Comparison of ENCODE assay signal across 8 mouse cellular contexts in the genomic region with DNA sequence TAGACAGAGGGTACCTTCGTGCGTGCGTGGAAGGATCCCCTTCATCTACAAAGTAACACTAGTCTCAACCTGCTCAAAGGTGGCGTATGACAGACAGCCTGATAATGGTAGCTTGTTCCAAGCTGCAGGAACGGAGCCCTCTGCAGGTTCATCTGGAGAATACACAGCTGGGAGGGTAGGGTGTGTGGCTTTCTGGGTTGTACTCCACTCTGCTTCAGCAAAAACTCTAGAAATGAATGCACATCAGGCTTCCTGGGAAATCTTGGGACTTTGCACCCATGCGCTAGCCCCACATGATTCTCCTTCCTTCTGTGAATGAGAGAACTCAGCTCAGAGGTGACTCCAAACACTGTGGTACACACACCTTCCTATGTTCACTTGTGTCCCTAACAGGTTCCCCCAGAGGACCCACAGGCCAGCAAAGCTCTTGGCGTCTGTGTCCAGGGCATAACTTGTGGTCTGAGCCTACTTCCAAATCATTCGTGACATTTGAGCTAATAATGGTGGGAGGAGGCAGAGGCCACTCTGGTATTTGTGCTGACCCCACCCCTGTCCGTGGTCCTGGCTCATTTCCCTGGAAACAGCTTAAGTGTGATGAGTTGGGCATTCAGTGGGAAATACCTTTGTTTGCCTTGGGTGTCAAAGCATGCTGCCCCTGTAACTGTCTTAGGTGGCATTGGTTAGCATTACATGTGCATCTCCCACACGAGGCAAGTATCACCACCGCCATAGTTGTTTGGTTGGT. TPM values are rescaled to one million over a fixed set of nuclear protein-coding genes. Genes with fewer than 3 reads are reported as not detected.
DNase-seq lines count a peak whose midpoint lies in the region; ATAC-seq and TF ChIP-seq lines count a peak whose summit lies in the region.

No protein-coding gene starts in this region.

- 0 out of 2 replicates have a peak, but pooled peaks cover 6% of the 10 kb centered on the region for H3K36me3 ChIP-seq in lung, embryonic 14.5 days (ENCODE audit: insufficient read depth)
- peaks cover 16% of the 10 kb centered on the region for H3K36me3 ChIP-seq in small intestine, adult 2 months (ENCODE audit: control insufficient read depth, insufficient read depth, low read length)
- H3K36me3 ChIP-seq in forebrain, embryonic 13.5 days (ENCODE audit: poor library complexity, severe bottlenecking), result 0 out of 2 replicates have a peak, but pooled peaks cover 5% of the 10 kb centered on the region

- WGBS in cerebellum, adult 2 months, result 80% methylated on average over 11 of the region's 11 CpGs
- 64% methylated on average over 11 of the region's 11 CpGs for WGBS in lung, embryonic 14.5 days
- WGBS in small intestine, adult 2 months, result 63% methylated on average over 11 of the region's 11 CpGs
- 69% methylated on average over 11 of the region's 11 CpGs for WGBS in forebrain, embryonic 13.5 days

- peaks cover 19% of the 10 kb centered on the region for H3K4me1 ChIP-seq in cerebellum, adult 2 months (ENCODE audit: control insufficient read depth, insufficient read depth, low read length)
- H3K4me1 ChIP-seq in lung, embryonic 14.5 days (ENCODE audit: insufficient read depth), result peaks cover 4% of the 10 kb centered on the region
- H3K4me1 ChIP-seq in small intestine, adult 2 months (ENCODE audit: control insufficient read depth, insufficient read depth, insufficient read length, low read length), result no peaks in the 10 kb centered on the region
- H3K4me1 ChIP-seq in forebrain, embryonic 13.5 days, result no peaks in the 10 kb centered on the region

- no peak for TF ChIP-seq POLR2A in cerebellum, adult 2 months (IDR thresholded peaks at IDR 0.05; ENCODE audit: borderline replicate concordance, insufficient read depth, low read length)
- no peak for TF ChIP-seq POLR2A in brain, embryonic 14.5 days (IDR thresholded peaks at IDR 0.05; ENCODE audit: borderline replicate concordance, extremely low read depth, insufficient read depth, insufficient read length, poor library complexity, severe bottlenecking)
- TF ChIP-seq POLR2A in small intestine, adult 2 months (IDR thresholded peaks at IDR 0.05; ENCODE audit: low read depth, low read length), result no peak

- H3K9me3 ChIP-seq in lung, embryonic 14.5 days (ENCODE audit: low read depth, low read length), result no peaks in the 10 kb centered on the region
- no peaks in the 10 kb centered on the region for H3K9me3 ChIP-seq in forebrain, embryonic 13.5 days (replicated peaks)

- H3K4me2 ChIP-seq in lung, embryonic 14.5 days, result no peak overlapping the region
- H3K4me2 ChIP-seq in forebrain, embryonic 13.5 days, result no peak overlapping the region

- TF ChIP-seq CTCF in cerebellum, adult 2 months (IDR thresholded peaks at IDR 0.05; ENCODE audit: borderline replicate concordance, insufficient read depth, low read depth, low read length), result peak; percentile 39; the same call in 1 of the 2 replicates
- TF ChIP-seq CTCF in lung, embryonic 14.5 days (IDR thresholded peaks at IDR 0.05; ENCODE audit: low read depth), result peak; percentile 46; the same call in 1 of the 2 replicates
- peak; percentile 24; the same call in 1 of the 2 replicates for TF ChIP-seq CTCF in brain, embryonic 14.5 days (IDR thresholded peaks at IDR 0.05; ENCODE audit: borderline replicate concordance, extremely low read depth, insufficient read depth, insufficient read length)
- TF ChIP-seq CTCF in small intestine, adult 2 months (IDR thresholded peaks at IDR 0.05; ENCODE audit: extremely low read depth, insufficient read length, insufficient replicate concordance, low read depth, low read length), result peak; percentile 15; the same call in 1 of the 2 replicates

- intact Hi-C loops in left cerebral cortex, postnatal 14 days (cut with DNase I), result loop anchor here (5.0 kb wide), 1 partner anchor 180 kb away; no protein-coding TSS in a partner anchor

- H3K9ac ChIP-seq in lung, embryonic 14.5 days, result no peak overlapping the region
- H3K9ac ChIP-seq in forebrain, embryonic 13.5 days, result no peak overlapping the region

- no peak overlapping the region for H3K27ac ChIP-seq in cerebellum, adult 2 months (ENCODE audit: insufficient read depth, low read length)
- no peak overlapping the region for H3K27ac ChIP-seq in lung, embryonic 14.5 days (ENCODE audit: low read depth)
- no peak overlapping the region for H3K27ac ChIP-seq in small intestine, adult 2 months (ENCODE audit: insufficient read depth, low read depth, low read length)
- no peak overlapping the region for H3K27ac ChIP-seq in forebrain, embryonic 13.5 days

- no peak overlapping the region for H3K4me3 ChIP-seq in cerebellum, adult 2 months (replicated peaks; ENCODE audit: insufficient read depth, low read depth, low read length)
- no peak overlapping the region for H3K4me3 ChIP-seq in lung, embryonic 14.5 days (ENCODE audit: low read depth, low read length)
- H3K4me3 ChIP-seq in small intestine, adult 2 months (ENCODE audit: low read depth, low read length), result no peak overlapping the region
- no peak overlapping the region for H3K4me3 ChIP-seq in forebrain, embryonic 13.5 days

- no peaks in the 10 kb centered on the region for H3K27me3 ChIP-seq in cerebellum, adult 2 months (ENCODE audit: control insufficient read depth, insufficient read depth, low read length)
- H3K27me3 ChIP-seq in lung, embryonic 14.5 days (ENCODE audit: insufficient read depth, low read length), result no peaks in the 10 kb centered on the region
- H3K27me3 ChIP-seq in small intestine, adult 2 months (ENCODE audit: control insufficient read depth, insufficient read depth, low read length), result no peaks in the 10 kb centered on the region
- H3K27me3 ChIP-seq in forebrain, embryonic 13.5 days, result no peaks in the 10 kb centered on the region

- no peak for DNase-seq in cerebellum, adult 2 months
- DNase-seq in cerebellum, postnatal 4 days (ENCODE audit: low spot score in 2 of 2), result no peak
- no peak for DNase-seq in lung, embryonic 14.5 days
- DNase-seq in lung, adult 18-20 months, result no peak
- no peak for DNase-seq in brain, embryonic 14.5 days (ENCODE audit: low read depth)
- DNase-seq in left cerebral cortex, postnatal 14 days (ENCODE audit: low spot score in 2 of 2), result no peak

- no peak for ATAC-seq in lung, embryonic 14.5 days (ENCODE audit: insufficient read depth)
- ATAC-seq in forebrain, embryonic 13.5 days, result no peak

RNA-seq across cellular contexts. Expression of a gene that starts 14.5 kb away (rescaled TPM):
- polyA plus RNA-seq in cerebellum, adult 2 months (2012; rRNA removed), result 9.9 and 10.7 TPM in 2 replicates
- polyA plus RNA-seq in lung, embryonic 14.5 days (2014; fragmentation: Nextera tagmentation; extraction: Ambion mirVana), result 5.4 and 6.6 TPM in 2 replicates
- 1.8 and 2.8 TPM in 2 replicates for polyA plus RNA-seq in brain, embryonic 14.5 days (2012; rRNA removed)
- polyA plus RNA-seq in small intestine, adult 2 months (2012; rRNA removed), result 4.0 and 11.1 TPM in 2 replicates
- 10 to 100 TPM; 14.7 to 16.9 TPM for total RNA-seq in left cerebral cortex, postnatal 14 days (2021)
- polyA plus RNA-seq in forebrain, embryonic 13.5 days (2015; fragmentation: Nextera tagmentation; extraction: Ambion mirVana), result 1.5 and 2.2 TPM in 2 replicates

RNA-seq across cellular contexts. Expression of a gene that starts 47.0 kb away (rescaled TPM):
- polyA plus RNA-seq in cerebellum, adult 2 months (2012; rRNA removed), result 72.1 and 75.5 TPM in 2 replicates
- polyA plus RNA-seq in lung, embryonic 14.5 days (2014; fragmentation: Nextera tagmentation; extraction: Ambion mirVana), result 41.4 and 46.3 TPM in 2 replicates
- 65.6 and 73.9 TPM in 2 replicates for polyA plus RNA-seq in brain, embryonic 14.5 days (2012; rRNA removed)
- polyA plus RNA-seq in small intestine, adult 2 months (2012; rRNA removed), result 18.5 and 40.8 TPM in 2 replicates
- 10 to 100 TPM; 59.4 to 65.3 TPM for total RNA-seq in left cerebral cortex, postnatal 14 days (2021)
- polyA plus RNA-seq in forebrain, embryonic 13.5 days (2015; fragmentation: Nextera tagmentation; extraction: Ambion mirVana), result 34.2 and 39.0 TPM in 2 replicates

RNA-seq across cellular contexts. Expression of a gene that starts 47.5 kb away (rescaled TPM):
- polyA plus RNA-seq in cerebellum, adult 2 months (2012; rRNA removed), result 0.93 and 1.0 TPM in 2 replicates
- polyA plus RNA-seq in lung, embryonic 14.5 days (2014; fragmentation: Nextera tagmentation; extraction: Ambion mirVana), result 2.6 and 4.5 TPM in 2 replicates
- 0.87 and 1.3 TPM in 2 replicates for polyA plus RNA-seq in brain, embryonic 14.5 days (2012; rRNA removed)
- polyA plus RNA-seq in small intestine, adult 2 months (2012; rRNA removed), result 105 and 170 TPM in 2 replicates
- under 1 TPM; 0.26 to 0.61 TPM for total RNA-seq in left cerebral cortex, postnatal 14 days (2021)
- 0.32 and 0.43 TPM in 2 replicates for polyA plus RNA-seq in forebrain, embryonic 13.5 days (2015; fragmentation: Nextera tagmentation; extraction: Ambion mirVana)

RNA-seq across cellular contexts. Expression of a gene that starts 50.1 kb away (rescaled TPM):
- not detected in 2 replicates for polyA plus RNA-seq in cerebellum, adult 2 months (2012; rRNA removed)
- 0.53 and 0.58 TPM in 2 replicates for polyA plus RNA-seq in lung, embryonic 14.5 days (2014; fragmentation: Nextera tagmentation; extraction: Ambion mirVana)
- 0.03 and 0.07 TPM in 2 replicates for polyA plus RNA-seq in brain, embryonic 14.5 days (2012; rRNA removed)
- not detected in 2 replicates for polyA plus RNA-seq in small intestine, adult 2 months (2012; rRNA removed)
- total RNA-seq in left cerebral cortex, postnatal 14 days (2021), result not detected
- 1.1 and 1.7 TPM in 2 replicates for polyA plus RNA-seq in forebrain, embryonic 13.5 days (2015; fragmentation: Nextera tagmentation; extraction: Ambion mirVana)

Comparison
In these comparisons a context has a peak if more than half of its experiments do, and no peak if none do; other contexts are left out.
1. RNA of a gene that starts 47.5 kb away (polyA plus RNA-seq): 105 to 170 TPM in small intestine, adult 2 months; 2.6 to 4.5 TPM in lung, embryonic 14.5 days, 0.87 to 1.3 TPM in brain, embryonic 14.5 days, 0.93 to 1.0 TPM in cerebellum, adult 2 months and 0.32 to 0.43 TPM in forebrain, embryonic 13.5 days; every median in the first group is over 10 times any median in the second.
2. Peak in every context shown above with its lines, with median percentiles within 50 percentile points of each other: CTCF ChIP-seq.